Mouse (Mus musculus): ENCODE measurements around the gene Sugt1. TPM values are rescaled to one million over a fixed set of nuclear protein-coding genes. Genes with fewer than 3 reads are reported as not detected.

The Sugt1 gene
- total and polyA plus RNA-seq, 3 experiments: 135 to 616 (median 175) TPM

- no peak for TF ChIP-seq E2F4 (IDR thresholded peaks at IDR 0.05; ENCODE audit: borderline replicate concordance, low read depth, low read length)
- no peak for TF ChIP-seq ZC3H11A (IDR thresholded peaks at IDR 0.05; ENCODE audit: low read depth, low read length)
- TF ChIP-seq ZMIZ1 (IDR thresholded peaks at IDR 0.05; ENCODE audit: low read depth, low read length): no peak
- no peak for TF ChIP-seq POLR2AphosphoS5 (IDR thresholded peaks at IDR 0.05; ENCODE audit: borderline replicate concordance, low read depth, low read length)
- TF ChIP-seq MEF2A (IDR thresholded peaks at IDR 0.05; ENCODE audit: extremely low read depth, insufficient replicate concordance, low read depth, low read length, poor library complexity, severe bottlenecking): no peak
- no peak for TF ChIP-seq SIN3A (IDR thresholded peaks at IDR 0.05; ENCODE audit: low read length)
- TF ChIP-seq MAFK (IDR thresholded peaks at IDR 0.05; ENCODE audit: borderline replicate concordance, low read depth, low read length): no peak
- no peak for TF ChIP-seq HCFC1 (IDR thresholded peaks at IDR 0.05; ENCODE audit: low read depth, low read length)
- DNase-seq (ENCODE audit: low read depth, low spot score): no peak
- H3K27me3 ChIP-seq (ENCODE audit: control insufficient read depth in 1 of 2, insufficient read depth in 2 of 2, low read length in 2 of 2): no peaks in the 10 kb centered on the region
- no peak overlapping the region for H3K4me3 ChIP-seq (ENCODE audit: control insufficient read depth in 1 of 2, insufficient read depth in 1 of 2, low read depth in 2 of 2, low read length in 2 of 2)
- no peak overlapping the region for H3K27ac ChIP-seq (ENCODE audit: control insufficient read depth, low read depth, low read length)
- H3K9me3 ChIP-seq (replicated peaks; ENCODE audit: insufficient read depth, low read length): no peaks in the 10 kb centered on the region
- no peaks in the 10 kb centered on the region for H3K4me1 ChIP-seq (ENCODE audit: control insufficient read depth in 1 of 2, insufficient read depth in 2 of 2, low read length in 2 of 2)
- H3K36me3 ChIP-seq (ENCODE audit: control insufficient read depth in 1 of 2, insufficient read depth in 2 of 2, low read length in 2 of 2): peaks cover 0 to 70% of the 10 kb centered on the region in 2 experiments; a peak in 2 of 4 replicates
- no peak overlapping the region for H3K9ac ChIP-seq (ENCODE audit: control insufficient read depth, low read depth, low read length, poor library complexity, severe bottlenecking)
- H3K79me2 ChIP-seq (ENCODE audit: control insufficient read depth, insufficient read depth, low read length, poor library complexity): no peaks in the 10 kb centered on the region
Measured at GRCm38 (mm10) chr14:79608286-79608685, 20.8 kb downstream of the Sugt1 start.

GRCm38 (mm10) chr14:79617121-79617828 is 29.8 kb downstream of the Sugt1 start:
- no peaks in the 10 kb centered on the region for H3K27me3 ChIP-seq (ENCODE audit: control insufficient read depth in 1 of 2, insufficient read depth in 2 of 2, low read length in 2 of 2)
- no peaks in the 10 kb centered on the region for H3K9me3 ChIP-seq (replicated peaks; ENCODE audit: insufficient read depth, low read length)
- TF ChIP-seq ETS1 (IDR thresholded peaks at IDR 0.05; ENCODE audit: low read depth, low read length) (no peak), KAT2A (conservative IDR thresholded peaks at IDR 0.05; ENCODE audit: low read depth, low read length) (no peak), CHD2 (IDR thresholded peaks at IDR 0.05; ENCODE audit: low read length) (no peak), CTCF (IDR thresholded peaks at IDR 0.05 in 2 of 3, conservative IDR thresholded peaks at IDR 0.05 in 1 of 3; ENCODE audit: control insufficient read depth in 1 of 3, insufficient read depth in 1 of 3, low read depth in 2 of 3, low read length in 3 of 3, poor library complexity in 1 of 3, severe bottlenecking in 1 of 3) (peak in 2 of 3 experiments; percentile 28 to 48; a peak in 3 of 6 replicates), MAX (IDR thresholded peaks at IDR 0.05; ENCODE audit: low read length) (no peak), USF1 (IDR thresholded peaks at IDR 0.05; ENCODE audit: low read depth, low read length) (no peak), SMC3 (IDR thresholded peaks at IDR 0.05; ENCODE audit: low read depth, low read length) (peak; percentile 49), HCFC1 (IDR thresholded peaks at IDR 0.05; ENCODE audit: low read depth, low read length) (no peak), ZMIZ1 (IDR thresholded peaks at IDR 0.05; ENCODE audit: low read depth, low read length) (no peak), RAD21 (IDR thresholded peaks at IDR 0.05; ENCODE audit: low read depth, low read length) (peak; percentile 44), MEF2A (IDR thresholded peaks at IDR 0.05; ENCODE audit: extremely low read depth, insufficient replicate concordance, low read depth, low read length, poor library complexity, severe bottlenecking) (no peak), USF2 (IDR thresholded peaks at IDR 0.05; ENCODE audit: borderline replicate concordance in 1 of 2, insufficient read depth in 1 of 2, low read depth in 1 of 2, low read length in 2 of 2) (no peak)
- H3K4me1 ChIP-seq (ENCODE audit: control insufficient read depth in 1 of 2, insufficient read depth in 2 of 2, low read length in 2 of 2): peaks cover 9 to 13% of the 10 kb centered on the region in 2 experiments
- peak; percentile 34 for DNase-seq (ENCODE audit: low read depth, low spot score)
- H3K27ac ChIP-seq (ENCODE audit: control insufficient read depth, low read depth, low read length): no peak overlapping the region
- H3K79me2 ChIP-seq (ENCODE audit: control insufficient read depth, insufficient read depth, low read length, poor library complexity): no peaks in the 10 kb centered on the region
- peaks cover 18 to 43% of the 10 kb centered on the region in 2 experiments for H3K36me3 ChIP-seq (ENCODE audit: control insufficient read depth in 1 of 2, insufficient read depth in 2 of 2, low read length in 2 of 2)
- H3K9ac ChIP-seq (ENCODE audit: control insufficient read depth, low read depth, low read length, poor library complexity, severe bottlenecking): no peak overlapping the region
- H3K4me3 ChIP-seq (ENCODE audit: control insufficient read depth in 1 of 2, insufficient read depth in 1 of 2, low read depth in 2 of 2, low read length in 2 of 2): no peak overlapping the region

All from MEL (cell line).